Mouse (Mus musculus) induced T-regulatory cell, adult 2 months (primary cell): ENCODE results near the gene Slc22a13.
"Not testable (repeated sequence)": the region's sequence is repeated elsewhere in the genome, so short reads cannot be mapped to it uniquely, and the experiment has no call there.

Source experiments
- DNase-seq: peaks from one replicate; pipeline ENCODE4 v3.0.0-alpha.2; 2012; ENCODE audit warnings: low read depth

Slc22a13 gene

GRCm38 (mm10) chr9:119208998-119209397 is at the start of gene Slc22a13:
Slc22a13 (minus strand) TSS chr9:119209098.
- DNase-seq: no peak

- DNase-seq: no peak
These were observed 49.2 kb upstream of the Slc22a13 start for GRCm38 (mm10) chr9:119258128-119258527.

GRCm38 (mm10) chr9:119256161-119256560 is 47.3 kb upstream of the Slc22a13 start:
- DNase-seq: no peak

- DNase-seq: no peak
These were observed 46.2 kb upstream of the Slc22a13 start for GRCm38 (mm10) chr9:119255096-119255495.

- no peak for DNase-seq
These were observed 45.3 kb upstream of the Slc22a13 start for GRCm38 (mm10) chr9:119254187-119254586.

GRCm38 (mm10) chr9:119247996-119248395 is 39.1 kb upstream of the Slc22a13 start:
- no peak for DNase-seq

GRCm38 (mm10) chr9:119246826-119247225 is 37.9 kb upstream of the Slc22a13 start:
- DNase-seq: no peak

- DNase-seq: no peak
These were observed 35.1 kb upstream of the Slc22a13 start for GRCm38 (mm10) chr9:119243981-119244380.

- no peak for DNase-seq
These were observed 32.4 kb upstream of the Slc22a13 start for GRCm38 (mm10) chr9:119241169-119241865.

GRCm38 (mm10) chr9:119240286-119240997 is 31.5 kb upstream of the Slc22a13 start:
- DNase-seq: no peak

- no peak for DNase-seq
These were observed 30.4 kb upstream of the Slc22a13 start for GRCm38 (mm10) chr9:119239274-119239673.

GRCm38 (mm10) chr9:119238796-119239195 is 29.9 kb upstream of the Slc22a13 start:
- DNase-seq: no peak

GRCm38 (mm10) chr9:119231552-119231951 is 22.7 kb upstream of the Slc22a13 start:
- no peak for DNase-seq

GRCm38 (mm10) chr9:119230829-119231228 is 21.9 kb upstream of the Slc22a13 start:
- no peak for DNase-seq

- DNase-seq: no peak
These were observed 11.4 kb upstream of the Slc22a13 start for GRCm38 (mm10) chr9:119220249-119220648.

- no peak for DNase-seq
These were observed 10.8 kb upstream of the Slc22a13 start for GRCm38 (mm10) chr9:119219667-119220066.

GRCm38 (mm10) chr9:119215341-119215740 is 6.4 kb upstream of the Slc22a13 start:
- not testable (repeated sequence) for DNase-seq

- DNase-seq: no peak
These were observed 5.7 kb upstream of the Slc22a13 start for GRCm38 (mm10) chr9:119214601-119215000.

- no peak for DNase-seq
These were observed 4.1 kb upstream of the Slc22a13 start for GRCm38 (mm10) chr9:119212996-119213395.

- DNase-seq: no peak
These were observed 1.8 kb downstream of the Slc22a13 start for GRCm38 (mm10) chr9:119207113-119207512.

GRCm38 (mm10) chr9:119206666-119207065 is 2.2 kb downstream of the Slc22a13 start:
- DNase-seq: no peak

GRCm38 (mm10) chr9:119205756-119206155 is 3.1 kb downstream of the Slc22a13 start:
- DNase-seq: no peak

- DNase-seq: no peak
These were observed 5.3 kb downstream of the Slc22a13 start for GRCm38 (mm10) chr9:119203617-119204016.

GRCm38 (mm10) chr9:119201653-119202052 is 7.2 kb downstream of the Slc22a13 start:
- DNase-seq: no peak
